Mouse (Mus musculus) E14TG2a.4 (cell line): ENCODE measurements around the gene Zfp341.

Experiments used
- CTCF ChIP-seq: conservative IDR thresholded peaks from 2 replicates; pipeline ENCODE4 v1.5.1; 2014; ENCODE audit warnings: low read length
- NANOG ChIP-seq: IDR thresholded peaks from 2 replicates; pipeline ENCODE4 v1.6.1; 2014; ENCODE audit warnings: borderline replicate concordance, low read length, mixed read lengths
- POU5F1 ChIP-seq: IDR thresholded peaks from 2 replicates; pipeline ENCODE4 v1.6.1; 2014; ENCODE audit warnings: low read length, borderline replicate concordance

DNA sequence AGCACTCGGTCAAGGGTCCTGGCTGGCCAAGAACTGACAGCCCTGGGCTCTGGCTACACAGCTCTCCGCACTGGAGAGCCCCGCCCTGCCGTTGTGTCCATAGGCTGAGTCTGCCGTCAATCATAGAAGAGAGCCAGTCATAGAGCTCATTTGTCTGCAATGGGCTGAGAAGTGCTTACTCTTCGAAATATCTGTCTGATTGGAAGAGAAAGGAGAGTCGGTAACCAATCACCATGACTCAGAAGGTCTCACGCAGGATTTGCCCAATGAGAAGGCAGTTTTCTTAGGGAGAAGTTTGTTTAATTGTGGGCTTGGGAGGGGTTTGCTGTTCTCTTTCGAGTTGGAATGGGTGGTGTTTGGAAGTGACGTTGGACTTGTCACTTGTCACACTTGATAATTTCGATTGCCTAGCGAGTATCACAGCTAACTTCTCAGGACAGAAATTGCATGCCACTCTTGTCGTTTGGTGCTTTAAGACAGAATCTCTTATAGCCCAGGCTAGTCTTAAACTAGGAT lies 9.4 kb upstream of the Zfp341 start, which contains the start of gene Pxmp4:
- TF ChIP-seq CTCF (no peak), POU5F1 (no peak), NANOG (no peak)
